Mouse (Mus musculus) 3T3-L1 (cell line): ENCODE measurements around the gene Exosc6.
"Not testable (repeated sequence)": the region's sequence is repeated elsewhere in the genome, so short reads cannot be mapped to it uniquely, and the experiment has no call there.

Experiments used
- DNase-seq: peaks from one replicate; pipeline ENCODE4 v3.0.0-alpha.2; 2015; ENCODE audit warnings: low read depth, low spot score

Gene Exosc6

GRCm38 (mm10) chr8:111056158-111056663, at the start of gene Exosc6:
Gene Exosc6, plus strand, starts transcription at chr8:111056339.
- peak; percentile 98 for DNase-seq

- DNase-seq: not testable (repeated sequence)
Observed at GRCm38 (mm10) chr8:111010230-111010991, 45.7 kb upstream of the Exosc6 start.

GRCm38 (mm10) chr8:111026609-111027008, 29.5 kb upstream of the Exosc6 start:
- DNase-seq: not testable (repeated sequence)

GRCm38 (mm10) chr8:111027391-111027937, 28.7 kb upstream of the Exosc6 start:
- peak; percentile 87 for DNase-seq

GRCm38 (mm10) chr8:111029589-111029988, 26.6 kb upstream of the Exosc6 start:
- DNase-seq: peak; percentile 70

- DNase-seq: no peak
Observed at GRCm38 (mm10) chr8:111030045-111030444, 26.1 kb upstream of the Exosc6 start.

- DNase-seq: no peak
Observed at GRCm38 (mm10) chr8:111031572-111031971, 24.6 kb upstream of the Exosc6 start, which contains the start of gene Ddx19b. Gene Ddx19b, minus strand, starts transcription at chr8:111031751.

GRCm38 (mm10) chr8:111032916-111033315, 23.2 kb upstream of the Exosc6 start, which contains the start of gene Aars:
Gene Aars, plus strand, starts transcription at chr8:111033144.
- DNase-seq: no peak

GRCm38 (mm10) chr8:111033482-111034215, 22.5 kb upstream of the Exosc6 start:
- peak; percentile 100 for DNase-seq

GRCm38 (mm10) chr8:111034276-111034675, 21.9 kb upstream of the Exosc6 start:
- DNase-seq: peak; percentile 59

- no peak for DNase-seq
Observed at GRCm38 (mm10) chr8:111036591-111036990, 19.5 kb upstream of the Exosc6 start.

GRCm38 (mm10) chr8:111042546-111042945, 13.6 kb upstream of the Exosc6 start:
- no peak for DNase-seq

- DNase-seq: peak; percentile 50
Observed at GRCm38 (mm10) chr8:111044003-111044734, 12.0 kb upstream of the Exosc6 start.

- DNase-seq: peak; percentile 63
Observed at GRCm38 (mm10) chr8:111048694-111049093, 7.4 kb upstream of the Exosc6 start.

- no peak for DNase-seq
Observed at GRCm38 (mm10) chr8:111049106-111049505, 7.0 kb upstream of the Exosc6 start.

- DNase-seq: peak; percentile 67
Observed at GRCm38 (mm10) chr8:111053827-111054518, 2.2 kb upstream of the Exosc6 start.

GRCm38 (mm10) chr8:111055031-111055634, 1.0 kb upstream of the Exosc6 start:
- DNase-seq: peak; percentile 59

- no peak for DNase-seq
Observed at GRCm38 (mm10) chr8:111055661-111056060, 478 bp upstream of the Exosc6 start.

- peak; percentile 68 for DNase-seq
Observed at GRCm38 (mm10) chr8:111056691-111057293, 653 bp downstream of the Exosc6 start.
